Mouse (Mus musculus): ENCODE data around the gene Sel1l3. TPM values are rescaled to one million over a fixed set of nuclear protein-coding genes. Genes with fewer than 3 reads are reported as not detected.

The Sel1l3 gene
- total RNA-seq (2022) = 10 to 100 TPM; 55.6 to 65.4 (median 56.4) TPM

- no peak for DNase-seq (ENCODE audit: low spot score in 2 of 2)
These were observed at the start of gene Sel1l3 for GRCm38 (mm10) chr5:53213711-53214352. Gene Sel1l3, minus strand, starts transcription at chr5:53213927.

GRCm38 (mm10) chr5:53261999-53262398, 48.3 kb upstream of the Sel1l3 start:
- no peak for DNase-seq (ENCODE audit: low spot score in 2 of 2)

- DNase-seq (ENCODE audit: low spot score in 2 of 2) = no peak
These were observed 46.2 kb upstream of the Sel1l3 start for GRCm38 (mm10) chr5:53259894-53260293.

- no peak for DNase-seq (ENCODE audit: low spot score in 2 of 2)
These were observed 44.5 kb upstream of the Sel1l3 start for GRCm38 (mm10) chr5:53258038-53258786.

GRCm38 (mm10) chr5:53254821-53255220, 41.1 kb upstream of the Sel1l3 start:
- no peak for DNase-seq (ENCODE audit: low spot score in 2 of 2)

- DNase-seq (ENCODE audit: low spot score in 2 of 2) = no peak
These were observed 40.4 kb upstream of the Sel1l3 start for GRCm38 (mm10) chr5:53254154-53254553.

GRCm38 (mm10) chr5:53249431-53250061, 35.8 kb upstream of the Sel1l3 start:
- no peak for DNase-seq (ENCODE audit: low spot score in 2 of 2)

GRCm38 (mm10) chr5:53248499-53248898, 34.8 kb upstream of the Sel1l3 start:
- no peak for DNase-seq (ENCODE audit: low spot score in 2 of 2)

- no peak for DNase-seq (ENCODE audit: low spot score in 2 of 2)
These were observed 30.2 kb upstream of the Sel1l3 start for GRCm38 (mm10) chr5:53243933-53244332.

- peak in 1 of 2 experiments; percentile 34 for DNase-seq (ENCODE audit: low spot score in 2 of 2)
These were observed 29.3 kb upstream of the Sel1l3 start for GRCm38 (mm10) chr5:53242865-53243499.

GRCm38 (mm10) chr5:53241963-53242362, 28.2 kb upstream of the Sel1l3 start:
- no peak for DNase-seq (ENCODE audit: low spot score in 2 of 2)

GRCm38 (mm10) chr5:53241109-53241508, 27.4 kb upstream of the Sel1l3 start:
- no peak for DNase-seq (ENCODE audit: low spot score in 2 of 2)

GRCm38 (mm10) chr5:53239831-53240440, 26.2 kb upstream of the Sel1l3 start:
- DNase-seq (ENCODE audit: low spot score in 2 of 2) = no peak

GRCm38 (mm10) chr5:53239189-53239588, 25.5 kb upstream of the Sel1l3 start:
- DNase-seq (ENCODE audit: low spot score in 2 of 2) = no peak

GRCm38 (mm10) chr5:53238761-53239160, 25.0 kb upstream of the Sel1l3 start:
- DNase-seq (ENCODE audit: low spot score in 2 of 2) = peak in 1 of 2 experiments; percentile 41

- no peak for DNase-seq (ENCODE audit: low spot score in 2 of 2)
These were observed 23.0 kb upstream of the Sel1l3 start for GRCm38 (mm10) chr5:53236749-53237148.

GRCm38 (mm10) chr5:53236136-53236535, 22.4 kb upstream of the Sel1l3 start:
- no peak for DNase-seq (ENCODE audit: low spot score in 2 of 2)

GRCm38 (mm10) chr5:53235551-53235950, 21.8 kb upstream of the Sel1l3 start:
- no peak for DNase-seq (ENCODE audit: low spot score in 2 of 2)

GRCm38 (mm10) chr5:53230560-53230959, 16.8 kb upstream of the Sel1l3 start:
- no peak for DNase-seq (ENCODE audit: low spot score in 2 of 2)

GRCm38 (mm10) chr5:53225434-53225833, 11.7 kb upstream of the Sel1l3 start:
- no peak for DNase-seq (ENCODE audit: low spot score in 2 of 2)

GRCm38 (mm10) chr5:53214801-53215200, 1.1 kb upstream of the Sel1l3 start:
- DNase-seq (ENCODE audit: low spot score in 2 of 2) = no peak

Measured in left cerebral cortex, adult 8-10 months (tissue).